Mouse (Mus musculus) gastrocnemius, postnatal 4 days (tissue): Measurements from ENCODE around the gene Dusp12. TPM values are rescaled to one million over a fixed set of nuclear protein-coding genes. Genes with fewer than 3 reads are reported as not detected.

Source experiments
- DNase-seq, 2 experiments: peaks; one replicate each; pipeline ENCODE4 v3.0.0; 2021 to 2022; ENCODE audit warnings: low spot score in 2 of 2, mixed read lengths in 2 of 2
- long read RNA-seq, 2 experiments: library from polyadenylated mRNA; stranded (forward); transcript quantifications; one replicate each; pipeline ENCODE4 v2.0.0; 2021
- total RNA-seq, 2 experiments: library from RNA; stranded (reverse); gene quantifications; 2 replicates each; pipeline ENCODE4 v1.2.3; 2021

The Dusp12 gene
- total RNA-seq = 10 to 100 TPM; 13.4 to 13.8 TPM
- long read RNA-seq, experiment 1, transcript Dusp12-201 (6 exons, 1,374 nt) = major isoform, 17 of 25 reads
- long read RNA-seq, experiment 1, transcript Dusp12-204 (6 exons, 911 nt) = minor isoform, 6 of 25 reads
- long read RNA-seq, experiment 1, partial matches to known transcripts = 0 of 25 reads
- long read RNA-seq, experiment 1, other reads (novel, unspliced or antisense) = 1 of 25 reads
- long read RNA-seq, experiment 2, transcript Dusp12-201 (6 exons, 1,374 nt) = major isoform, 8 of 16 reads
- long read RNA-seq, experiment 2, partial matches to known transcripts = 1 of 16 reads
- long read RNA-seq, experiment 2, other reads (novel, unspliced or antisense) = 5 of 16 reads

DNA sequence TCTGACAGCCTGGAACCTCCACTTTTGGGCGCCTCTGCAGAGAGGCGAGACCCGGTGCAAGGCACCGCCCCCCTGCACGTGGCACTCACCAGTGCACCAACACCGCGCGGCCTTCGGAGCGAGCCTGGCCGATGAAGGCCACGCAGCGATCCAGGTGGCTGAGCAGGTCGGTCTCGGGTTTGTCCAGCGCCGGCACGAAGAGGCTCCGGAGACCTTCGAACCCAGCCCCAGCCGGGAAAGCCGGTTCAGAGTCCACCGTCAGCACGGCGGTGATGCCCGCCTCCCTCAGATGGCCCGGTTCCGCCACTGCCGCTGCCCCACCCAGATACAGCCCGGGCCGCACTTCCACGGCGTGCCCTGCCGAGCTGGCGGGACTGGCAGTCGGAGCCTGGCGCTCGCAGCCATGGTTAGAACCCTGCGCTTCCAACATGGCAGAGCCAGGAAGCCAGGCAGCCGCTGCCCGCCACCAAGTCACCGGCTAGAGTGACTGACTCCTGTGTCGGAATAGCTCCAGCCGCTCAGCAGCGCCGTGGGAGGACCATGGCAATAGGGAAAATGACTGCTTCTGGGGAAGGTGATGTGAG is at the start of gene Dusp12, which contains the start of gene Gm26620:
Gene Dusp12 (minus strand): TSS at position 563 of the 584 bp plus-strand sequence.
Gene Gm26620 (plus strand): TSS at position 88 of the 584 bp plus-strand sequence.
- peak; percentile 67 to 84 for DNase-seq

DNA sequence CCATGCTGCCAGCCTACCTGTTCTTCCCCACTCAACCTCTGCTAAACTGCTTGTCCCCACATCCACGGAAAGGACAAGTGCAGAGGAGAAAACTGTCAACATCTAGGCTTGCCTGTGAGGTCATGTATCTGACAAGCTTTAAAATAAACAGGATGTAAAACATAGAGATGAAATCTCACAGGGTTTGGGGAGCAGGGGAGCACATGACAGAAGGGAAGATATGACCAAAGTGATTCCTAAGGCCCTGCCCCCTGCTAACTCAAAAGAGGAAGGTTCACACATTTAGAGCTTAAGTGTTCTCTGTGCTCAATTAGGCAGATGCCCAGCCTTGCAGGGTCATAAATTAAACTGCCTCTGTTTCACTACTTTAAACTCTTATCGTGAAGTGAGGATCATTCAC is 49.0 kb upstream of the Dusp12 start:
- DNase-seq = no peak

- DNase-seq = no peak
Observed at GRCm38 (mm10) chr1:170933940-170934339, 48.6 kb upstream of the Dusp12 start.

DNA sequence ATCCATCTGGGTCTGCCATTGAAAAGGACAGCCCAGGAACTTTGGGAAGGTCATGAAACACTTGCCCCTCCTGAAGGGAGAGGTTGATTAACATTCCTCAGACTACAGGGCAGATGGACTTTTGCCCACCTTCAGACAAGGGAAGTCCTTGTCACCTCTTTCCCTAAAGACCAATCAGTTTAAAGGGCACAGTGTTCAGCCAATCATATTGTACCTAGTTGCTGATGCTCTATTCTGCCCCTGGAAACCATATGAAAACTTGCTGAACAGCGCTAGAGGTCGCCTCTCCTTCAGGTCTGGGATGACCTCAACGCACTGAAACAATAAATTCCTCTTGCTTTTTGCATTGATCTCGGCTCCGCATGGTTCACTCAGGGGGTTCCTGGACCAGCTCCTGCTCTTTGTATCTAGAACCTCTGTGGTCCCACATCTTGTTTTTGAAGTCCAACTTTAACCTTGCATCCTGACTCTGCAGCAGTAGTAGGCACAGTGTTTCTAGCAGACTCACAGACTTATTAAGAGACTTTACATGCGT is 48.1 kb upstream of the Dusp12 start:
- DNase-seq = no peak

DNA sequence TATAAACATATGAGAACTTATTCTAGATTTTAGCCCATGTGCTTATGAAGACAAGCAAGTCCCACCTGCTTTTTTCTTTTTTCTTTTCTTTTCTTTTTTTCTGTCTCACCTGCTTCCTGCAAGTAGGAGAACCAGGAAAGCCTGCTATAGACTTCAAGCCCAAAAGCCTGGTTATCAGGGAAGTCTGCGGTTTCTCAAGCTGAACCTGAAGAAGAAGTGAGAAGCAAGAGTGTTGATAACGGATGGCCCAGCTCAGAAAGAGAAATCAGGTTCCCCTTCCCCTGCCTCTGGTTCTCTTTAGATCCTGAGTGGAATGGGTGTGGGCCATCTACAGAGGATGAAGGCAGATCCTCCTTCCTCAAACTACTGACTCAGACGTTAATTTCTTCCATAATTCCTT is 46.7 kb upstream of the Dusp12 start:
- DNase-seq = no peak

GRCm38 (mm10) chr1:170929245-170929644 is 43.9 kb upstream of the Dusp12 start:
- DNase-seq = no peak

GRCm38 (mm10) chr1:170928467-170928866 is 43.1 kb upstream of the Dusp12 start:
- DNase-seq = no peak

DNA sequence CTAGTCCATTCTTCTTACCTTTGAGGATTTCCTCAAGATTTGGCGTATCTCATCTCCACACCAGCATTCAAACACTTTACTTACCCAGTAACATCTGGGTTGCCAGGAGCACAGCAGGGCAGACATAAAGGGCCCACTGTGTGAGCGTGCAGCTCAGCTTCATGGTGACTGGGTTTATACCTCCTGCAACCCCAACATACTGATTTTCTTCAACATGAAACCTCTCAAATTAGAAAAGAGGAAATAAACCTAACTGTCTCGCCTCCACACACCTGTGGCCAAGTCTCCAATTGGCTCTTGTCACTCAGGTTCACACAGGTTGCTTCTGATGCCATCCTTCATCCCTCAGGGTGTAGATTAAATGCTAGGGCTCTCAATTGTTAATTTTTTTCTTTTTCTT is 42.0 kb upstream of the Dusp12 start, which contains the start of gene Fcrla:
Gene Fcrla (minus strand): TSS at position 206 of the 400 bp plus-strand sequence.
- DNase-seq = no peak

GRCm38 (mm10) chr1:170926941-170927340 is 41.6 kb upstream of the Dusp12 start:
- DNase-seq = no peak

DNA sequence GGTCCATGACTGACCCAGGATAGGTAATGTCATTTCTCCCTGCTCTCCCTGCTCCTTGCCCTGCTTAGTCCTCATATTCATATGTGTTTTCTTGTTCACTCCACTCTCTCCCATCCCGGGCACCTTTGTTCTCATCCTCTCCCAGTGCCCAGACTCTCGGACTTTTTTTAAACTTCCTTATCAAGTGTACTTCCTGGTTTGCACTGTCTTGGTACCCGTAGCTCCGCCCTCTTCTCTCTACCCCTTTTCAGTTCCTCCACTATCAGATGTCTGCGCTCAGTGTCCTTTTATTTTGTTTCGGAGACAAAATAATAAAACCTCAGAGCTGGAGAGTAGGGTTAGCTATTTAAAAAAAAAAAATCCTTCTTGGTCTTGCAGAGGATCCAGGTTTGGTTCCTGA is 39.1 kb upstream of the Dusp12 start:
- DNase-seq = no peak

GRCm38 (mm10) chr1:170919308-170919707 is 34.0 kb upstream of the Dusp12 start:
- DNase-seq = no peak

DNA sequence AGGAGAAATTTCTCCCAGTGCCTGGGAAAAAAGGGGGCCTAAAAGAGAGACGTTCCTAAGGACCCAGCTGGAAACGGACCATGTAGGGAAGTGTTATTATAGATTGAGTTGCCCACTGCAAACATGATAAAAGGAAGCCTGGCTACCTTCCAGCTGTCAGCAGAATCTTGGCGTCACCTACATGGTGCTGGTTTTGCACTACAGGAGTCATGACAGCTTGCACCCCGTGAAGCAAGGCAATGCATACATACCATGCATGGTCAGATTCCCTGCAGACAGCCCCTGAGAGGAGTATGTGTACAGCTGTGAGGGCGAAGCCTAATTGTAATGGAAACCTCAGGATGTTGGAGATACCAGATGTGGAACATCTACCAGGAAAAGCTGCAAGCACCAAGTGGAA is 30.3 kb upstream of the Dusp12 start:
- DNase-seq = no peak

DNA sequence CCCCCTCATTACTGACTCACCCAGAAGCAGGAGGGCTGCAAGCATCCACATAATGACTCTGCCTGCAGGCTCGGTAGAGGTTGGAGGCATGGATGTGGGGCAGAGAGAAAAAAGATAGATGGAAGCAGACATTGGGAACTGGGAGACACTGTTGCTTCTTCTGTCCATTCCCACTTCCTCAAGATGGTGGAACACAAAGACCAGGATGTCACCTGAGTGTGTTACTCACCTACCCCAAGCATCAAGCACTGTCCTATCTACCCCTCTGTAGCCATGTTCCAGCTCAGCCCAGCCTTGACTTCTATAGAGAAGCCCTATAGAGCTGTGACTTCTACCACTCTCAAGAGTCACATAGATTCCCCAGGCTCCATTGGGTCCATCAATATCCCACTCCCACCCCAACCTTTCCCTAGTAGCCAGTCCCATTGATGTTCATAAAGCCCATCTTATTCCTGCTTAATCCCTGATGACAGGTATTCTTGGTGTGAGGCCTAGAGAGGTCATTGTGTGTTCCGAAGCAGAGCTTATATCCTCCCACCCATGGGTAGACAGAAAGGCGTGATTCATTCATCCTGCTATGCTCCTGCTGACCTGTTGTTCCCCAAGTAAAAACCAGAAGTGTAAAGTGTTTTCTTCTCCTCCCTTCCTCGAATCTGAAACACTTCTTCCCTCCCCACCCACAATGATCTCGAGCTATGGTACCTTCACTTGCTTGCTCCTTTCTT is 27.7 kb upstream of the Dusp12 start, which contains the start of gene Fcrlb:
Gene Fcrlb (minus strand): TSS at position 51 of the 725 bp plus-strand sequence.
- DNase-seq = no peak

DNA sequence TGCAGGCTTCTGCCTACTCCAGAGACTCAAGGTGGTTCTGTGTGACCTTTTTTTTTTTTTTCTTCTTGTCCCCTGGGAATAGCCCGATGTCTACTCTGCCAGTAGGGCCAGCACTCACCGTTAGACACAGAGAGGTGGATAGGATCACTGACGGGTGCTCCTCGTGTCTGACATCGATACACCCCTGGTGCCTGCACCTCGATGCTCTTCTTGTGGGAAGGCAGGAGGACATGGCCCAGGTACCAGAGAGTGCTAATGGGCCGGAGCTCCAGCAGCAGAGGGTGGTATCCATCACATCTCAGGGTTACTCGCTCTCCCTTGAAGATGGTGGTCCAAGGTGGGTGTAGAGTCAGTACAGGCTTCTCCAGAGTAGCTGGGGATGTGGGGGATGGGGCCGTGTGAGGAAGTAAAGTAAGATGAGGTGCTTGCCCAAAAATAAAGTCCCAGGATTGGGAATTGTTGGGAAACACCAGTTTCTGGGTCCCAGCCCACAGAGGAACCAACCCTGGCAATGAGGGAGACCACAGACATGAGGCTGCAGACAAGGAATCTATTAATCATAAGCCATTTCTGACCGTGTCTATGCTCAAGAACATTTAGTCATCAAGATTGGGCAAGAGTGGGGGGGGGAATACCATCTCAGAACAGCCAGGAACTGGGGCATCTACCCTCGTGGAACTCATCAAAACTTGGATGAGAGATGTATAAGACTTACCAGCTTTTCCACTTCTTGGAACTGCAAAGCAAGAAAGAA is 26.7 kb upstream of the Dusp12 start:
- DNase-seq = no peak

- DNase-seq = no peak
Observed at GRCm38 (mm10) chr1:170908341-170908740, 23.0 kb upstream of the Dusp12 start.

DNA sequence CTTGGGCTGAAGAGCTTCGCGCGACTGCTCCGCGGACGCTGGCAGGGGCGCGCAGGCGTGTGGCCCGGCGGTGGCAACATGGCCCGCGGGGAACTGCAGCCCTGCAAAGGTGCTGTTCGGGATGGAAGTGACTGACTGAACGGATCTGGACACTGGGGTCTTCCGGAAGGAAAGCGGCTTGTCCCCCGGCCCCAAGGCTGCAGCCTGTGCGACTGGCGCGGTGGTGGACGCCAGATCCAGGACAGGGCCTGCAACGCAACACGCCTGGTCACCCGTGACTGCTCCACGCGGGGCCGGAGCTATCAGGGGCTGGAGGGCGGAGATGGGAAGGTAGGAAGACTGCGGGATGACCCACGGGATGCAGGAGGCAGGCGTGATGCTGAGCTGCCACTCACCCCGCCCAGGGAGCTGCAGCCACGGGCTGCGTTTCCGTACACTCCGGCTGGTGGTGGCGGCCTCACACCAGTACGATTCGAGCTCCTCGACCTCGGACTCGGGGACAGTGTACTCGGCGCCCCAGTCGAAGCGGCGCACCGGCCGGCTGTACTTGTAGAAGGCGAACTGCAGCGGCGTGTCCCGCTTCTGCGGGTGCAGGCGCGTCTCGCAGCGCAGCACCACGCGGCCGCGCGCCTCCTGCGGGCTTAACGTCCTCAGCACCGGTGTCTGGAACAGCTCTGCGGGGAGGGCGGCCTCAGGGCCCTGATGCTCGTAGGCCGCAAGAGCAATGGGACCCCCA is 22.3 kb upstream of the Dusp12 start:
- peak in 1 of 2 experiments; percentile 29 for DNase-seq

- no peak for DNase-seq
Observed at GRCm38 (mm10) chr1:170907111-170907455, 21.7 kb upstream of the Dusp12 start.

GRCm38 (mm10) chr1:170903485-170903884 is 18.1 kb upstream of the Dusp12 start:
- no peak for DNase-seq

DNA sequence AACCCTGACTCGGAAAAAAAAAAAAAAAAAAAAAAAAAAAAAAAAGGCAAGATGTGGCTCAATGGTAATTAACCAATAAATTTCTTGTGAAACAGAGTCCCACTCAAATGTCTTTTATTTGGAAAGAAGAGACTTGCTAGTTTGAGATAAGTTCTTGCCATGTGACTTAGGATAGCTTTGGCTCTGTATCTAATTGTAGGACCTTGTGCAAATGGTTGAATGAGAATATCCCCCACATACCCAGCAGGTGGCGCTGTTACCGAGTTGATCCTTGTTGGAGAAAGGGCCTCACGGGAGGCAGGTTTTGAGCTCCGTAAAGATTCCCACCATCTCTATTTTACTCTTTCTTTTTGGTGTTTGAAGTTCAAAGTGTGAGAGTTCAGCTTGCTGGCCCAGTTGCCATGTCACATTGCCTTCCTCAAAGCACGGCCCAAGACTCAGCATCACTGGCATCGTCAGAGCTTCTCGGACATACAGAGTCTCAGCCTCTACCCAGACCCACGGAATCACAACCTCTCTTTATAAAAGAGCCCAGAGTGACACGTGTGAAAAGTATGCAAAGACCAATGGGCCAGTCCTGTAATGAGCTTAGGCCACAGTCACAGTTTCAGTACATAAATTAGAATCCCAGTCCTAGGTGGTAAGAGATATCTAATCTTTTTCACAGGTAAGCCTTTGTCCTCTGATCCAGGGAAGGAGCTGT is 16.3 kb upstream of the Dusp12 start:
- peak; percentile 70 to 81 for DNase-seq
